Mouse (Mus musculus) cerebellum, adult 18-20 months (tissue): ENCODE results near the gene Kcnk13.

Experiments used
- DNase-seq, 2 experiments: peaks; one replicate each; pipeline ENCODE4 v3.0.0; 2021

The Kcnk13 gene

DNA sequence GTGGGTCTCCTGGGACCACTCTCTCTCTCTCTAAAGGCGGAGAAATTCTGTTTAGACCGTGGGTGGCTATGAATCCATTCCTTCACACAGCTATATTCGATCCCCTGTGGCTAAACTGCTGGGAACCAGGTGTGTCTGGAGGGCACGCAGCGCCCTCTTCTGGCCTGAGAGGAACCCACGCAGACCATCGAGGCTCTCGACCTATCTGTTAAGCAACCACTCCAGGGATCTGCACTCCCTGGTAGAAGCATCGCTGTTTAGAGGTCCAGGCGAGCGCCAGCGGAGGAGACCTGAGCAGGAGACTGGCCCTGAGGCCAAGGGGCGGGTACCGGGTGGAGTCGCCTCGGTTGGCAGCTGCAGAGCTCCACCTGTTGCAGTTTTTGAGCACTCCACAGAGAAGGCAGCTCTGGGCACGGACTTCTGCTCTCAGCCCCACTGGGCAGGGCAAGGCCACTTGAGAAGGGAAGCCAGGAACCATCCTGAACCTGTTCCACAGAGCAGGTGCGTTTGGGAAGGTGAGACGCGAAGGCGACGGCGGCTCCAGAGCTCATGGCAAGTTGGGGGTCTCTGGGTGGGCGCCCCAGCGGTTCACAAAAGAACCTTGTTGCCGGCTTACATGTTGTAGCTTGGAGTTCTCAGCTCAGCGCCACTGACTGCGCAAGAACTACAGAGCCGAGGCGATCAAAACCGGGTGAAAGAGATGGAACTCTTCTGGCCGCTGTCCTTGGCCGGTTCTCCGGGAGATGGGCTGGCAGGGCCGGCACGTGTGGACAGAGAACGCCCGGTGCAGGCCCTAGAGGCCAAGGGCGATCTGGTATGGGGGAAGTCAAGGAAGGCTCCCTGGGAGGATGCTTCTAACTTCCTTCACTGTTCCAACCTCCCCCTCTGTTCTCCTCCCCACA lies at the start of gene Kcnk13:
Kcnk13 (plus strand) TSS at position 199 of the 902 bp plus-strand sequence.
- DNase-seq, result peak; percentile 59 to 70

DNA sequence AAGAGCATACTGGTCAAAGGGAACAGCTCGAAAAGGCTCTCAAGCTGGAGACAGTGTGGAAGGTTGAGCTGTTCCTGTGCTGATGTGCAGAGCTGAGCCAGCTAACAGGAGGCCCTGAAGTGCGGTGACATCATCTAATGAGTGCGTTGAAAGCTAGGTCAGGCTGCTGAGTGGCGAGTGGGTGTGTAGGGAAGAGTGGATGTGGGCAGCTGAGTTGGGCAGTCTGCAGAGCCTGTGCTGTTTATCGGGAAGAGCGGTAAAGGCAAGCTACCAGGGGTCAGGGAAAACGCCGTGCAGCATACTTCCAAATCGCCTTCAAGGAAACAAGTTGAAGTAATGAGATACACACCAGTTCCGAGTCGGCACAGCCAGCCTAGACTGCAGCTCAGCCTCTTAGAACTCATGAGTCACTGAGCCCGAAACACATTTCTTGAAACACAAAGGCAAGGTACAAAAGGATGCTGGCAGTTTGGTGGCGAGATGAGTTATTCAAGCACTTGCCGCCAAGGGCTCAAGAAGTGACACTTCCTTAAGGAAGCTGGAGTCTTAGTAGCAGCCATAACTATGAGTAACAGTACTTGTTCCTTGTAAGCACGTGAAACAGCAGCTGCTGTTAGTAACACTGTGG lies 46.4 kb upstream of the Kcnk13 start:
- no peak for DNase-seq

DNA sequence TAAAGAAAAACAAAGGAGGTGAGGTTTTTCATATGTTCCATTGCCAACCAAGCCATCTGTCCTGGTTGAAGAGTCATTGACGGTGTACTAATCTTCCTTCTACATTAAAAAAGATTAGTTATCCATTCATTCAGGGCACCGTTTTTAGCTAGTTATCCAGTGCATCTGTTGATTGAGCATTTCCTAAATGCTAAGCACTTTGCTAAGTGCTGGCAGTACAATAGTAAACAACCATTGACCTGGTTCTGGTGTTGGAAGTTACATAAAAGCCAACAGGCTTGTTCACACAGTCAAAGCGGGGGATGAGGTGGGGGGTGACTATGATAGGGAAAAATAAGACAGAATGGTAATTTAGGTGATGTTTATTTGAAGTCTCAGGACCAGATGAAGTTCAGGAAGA lies 44.7 kb upstream of the Kcnk13 start:
- DNase-seq, result no peak

DNA sequence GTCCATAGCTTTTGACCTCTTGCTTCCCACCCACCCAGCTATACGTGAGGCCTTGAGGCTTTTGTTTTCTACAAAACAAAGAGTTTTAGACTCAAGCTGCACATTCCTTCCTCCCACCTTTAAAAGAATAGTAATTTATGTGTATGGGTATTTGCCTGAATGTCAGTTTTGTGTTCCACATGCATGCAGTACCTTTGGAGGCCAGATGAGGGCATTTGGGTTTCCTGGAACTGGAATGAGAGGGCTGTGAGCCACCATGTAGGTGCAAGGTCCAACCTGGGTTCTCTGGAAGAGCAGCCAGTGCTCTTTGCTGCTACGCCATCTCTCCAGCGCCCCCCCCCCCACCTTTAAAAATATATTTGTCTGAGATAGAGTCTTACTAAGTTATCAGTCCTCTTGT lies 43.3 kb upstream of the Kcnk13 start:
- DNase-seq, result no peak

DNA sequence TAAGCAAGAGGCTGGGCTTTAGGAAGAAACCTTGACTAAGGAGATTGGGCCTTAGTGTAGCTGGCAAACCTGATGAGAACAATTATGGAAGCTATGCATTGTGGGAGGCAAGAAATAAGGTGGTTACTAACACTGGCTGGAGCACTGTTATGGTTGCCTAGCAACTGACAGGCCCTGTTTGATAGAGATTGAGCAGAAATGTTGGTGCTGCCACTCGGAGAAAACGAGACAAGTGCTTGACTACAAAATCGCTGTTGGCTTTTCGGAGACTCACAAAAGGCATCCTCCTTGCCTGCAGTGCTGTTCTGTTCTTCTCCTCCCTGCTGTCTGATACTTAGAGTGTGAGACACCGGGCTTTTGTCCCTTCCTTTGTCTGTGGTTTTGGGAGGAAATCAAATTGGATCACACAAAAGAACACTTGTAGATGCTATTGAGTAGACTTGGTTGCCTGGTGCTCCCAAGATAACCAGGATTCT lies 41.1 kb upstream of the Kcnk13 start:
- DNase-seq, result no peak

DNA sequence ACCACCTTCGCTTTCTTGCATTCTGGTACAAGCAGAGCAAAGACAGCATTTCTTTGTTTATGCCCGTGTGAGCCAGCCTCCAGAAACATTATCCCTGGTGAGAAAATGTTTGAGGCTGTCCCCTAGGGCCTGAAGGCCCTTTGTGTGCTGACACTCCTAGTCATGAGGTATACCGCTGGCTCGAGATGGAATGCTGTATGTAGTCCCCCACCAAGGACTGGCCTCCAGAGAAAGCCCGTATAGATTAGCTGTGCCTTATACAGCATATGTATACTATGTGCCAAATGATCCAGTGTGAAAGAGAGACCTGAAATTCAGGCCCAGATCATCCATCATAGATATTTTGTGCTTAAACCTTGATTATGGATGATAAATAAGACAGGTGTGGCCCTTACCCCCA lies 40.6 kb upstream of the Kcnk13 start:
- DNase-seq, result no peak

DNA sequence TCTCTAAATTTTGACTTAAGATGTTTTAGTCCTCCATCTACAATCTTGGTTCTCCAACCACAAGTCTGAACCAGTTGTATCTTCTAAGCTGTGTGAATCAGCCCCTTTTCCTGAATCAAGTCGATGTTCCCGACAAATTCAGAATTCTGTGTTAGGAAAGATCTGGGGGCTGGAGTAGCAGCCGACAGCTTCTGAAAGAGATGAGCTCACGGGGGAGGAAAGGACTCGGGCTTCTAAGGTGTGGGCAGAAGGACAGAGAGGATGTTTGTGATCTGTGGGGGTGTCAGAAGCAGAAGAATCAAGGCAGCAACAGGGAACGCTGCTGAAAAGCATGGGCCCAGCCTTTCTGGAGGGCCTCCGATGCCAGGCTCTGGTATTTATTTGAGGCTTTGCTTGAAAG lies 36.0 kb upstream of the Kcnk13 start:
- DNase-seq, result no peak

DNA sequence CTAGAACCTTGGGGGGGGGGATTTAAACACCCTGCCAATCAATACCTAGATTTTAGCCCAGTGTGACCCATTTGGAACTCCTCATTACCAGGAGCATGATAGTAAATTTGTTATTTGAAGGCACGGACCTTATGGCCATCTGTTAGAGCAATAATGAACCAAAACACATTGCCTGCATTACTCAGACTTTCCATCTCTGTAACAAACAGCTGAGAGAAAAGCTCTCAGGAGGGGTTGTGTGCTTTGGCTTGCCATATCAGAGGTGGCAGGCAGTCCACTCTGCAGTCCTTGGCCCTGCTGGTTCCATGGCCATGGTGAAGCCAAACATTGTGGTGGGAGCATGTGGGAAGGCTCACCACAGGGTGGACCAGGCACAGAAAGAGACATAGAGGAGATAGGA lies 35.1 kb upstream of the Kcnk13 start:
- no peak for DNase-seq

DNA sequence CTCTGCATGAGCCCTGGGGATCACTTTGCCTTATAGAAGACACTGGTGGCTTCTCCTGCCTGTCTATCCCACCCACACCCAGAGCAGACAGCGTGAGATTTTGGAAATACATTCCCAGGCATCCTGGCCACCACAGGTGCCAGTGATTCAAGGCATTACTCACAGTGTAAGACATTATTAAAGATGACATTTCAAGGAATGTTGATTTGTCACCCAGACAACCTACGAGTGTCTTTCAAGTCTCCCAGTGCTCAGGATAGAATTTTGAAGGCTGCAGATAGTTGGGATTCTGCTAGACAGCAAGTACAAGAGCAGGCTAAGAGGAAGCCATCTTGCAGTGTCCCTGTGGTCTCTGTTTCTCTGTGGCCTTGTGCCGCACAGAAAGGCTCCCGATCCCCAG lies 32.1 kb upstream of the Kcnk13 start:
- no peak for DNase-seq

DNA sequence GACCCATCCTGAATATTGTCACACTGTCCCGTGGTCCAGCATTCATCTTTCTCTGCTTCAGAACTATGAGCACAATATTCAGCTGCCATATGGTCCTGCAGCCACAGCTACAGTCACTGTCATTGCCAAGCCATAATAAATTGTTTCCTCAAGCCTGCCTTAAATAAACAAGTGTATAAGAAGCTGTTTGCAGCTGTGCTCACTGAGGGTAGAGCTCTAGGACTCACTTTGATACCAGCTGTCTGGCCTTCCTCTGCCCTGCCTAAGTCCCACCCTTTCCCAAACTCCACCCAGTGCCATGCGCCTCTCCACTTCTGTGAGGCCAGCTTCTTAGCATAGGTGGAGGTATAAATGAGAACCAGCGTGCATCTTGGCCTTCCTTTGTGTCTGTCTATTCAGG lies 30.7 kb upstream of the Kcnk13 start:
- no peak for DNase-seq

DNA sequence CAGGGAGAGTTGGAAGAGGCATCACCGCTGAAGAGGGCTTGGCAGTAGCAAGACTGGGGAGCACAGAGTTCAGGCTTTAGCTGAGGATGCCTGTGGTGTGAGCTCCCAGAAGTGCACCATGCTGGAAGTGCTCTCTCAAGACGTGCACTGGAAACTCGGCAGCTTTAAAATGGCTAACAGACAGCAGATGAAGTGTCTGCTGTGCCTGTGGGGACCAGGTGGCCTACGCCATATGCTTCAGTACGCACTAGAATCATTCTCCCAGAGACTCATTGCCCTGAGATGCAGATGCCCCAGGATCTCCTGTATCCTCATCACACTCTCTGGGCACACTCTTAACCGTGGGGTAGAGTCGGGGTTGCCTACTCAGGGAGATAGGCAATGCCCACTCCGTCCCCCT lies 28.9 kb upstream of the Kcnk13 start:
- DNase-seq, result peak in 1 of 2 experiments; percentile 10

DNA sequence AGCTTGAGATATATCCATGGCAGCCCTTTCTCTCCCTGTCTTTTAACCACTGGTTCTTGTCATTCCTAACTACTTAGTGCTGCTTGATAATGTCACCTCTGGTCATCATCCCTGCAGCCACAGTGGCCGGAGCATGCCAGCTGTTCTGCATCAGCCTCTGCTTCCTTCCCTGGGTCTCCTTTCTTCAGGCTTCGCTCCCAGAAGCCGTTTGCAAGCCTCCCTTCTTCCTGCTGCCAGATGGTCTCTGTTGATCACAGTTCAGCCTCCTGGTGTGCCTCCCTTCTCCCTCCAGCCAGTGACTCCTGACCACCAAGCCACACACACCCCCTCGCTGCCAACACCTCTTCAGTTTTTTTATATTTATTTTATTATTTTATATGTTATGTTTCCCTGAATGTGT lies 25.8 kb upstream of the Kcnk13 start:
- no peak for DNase-seq

DNA sequence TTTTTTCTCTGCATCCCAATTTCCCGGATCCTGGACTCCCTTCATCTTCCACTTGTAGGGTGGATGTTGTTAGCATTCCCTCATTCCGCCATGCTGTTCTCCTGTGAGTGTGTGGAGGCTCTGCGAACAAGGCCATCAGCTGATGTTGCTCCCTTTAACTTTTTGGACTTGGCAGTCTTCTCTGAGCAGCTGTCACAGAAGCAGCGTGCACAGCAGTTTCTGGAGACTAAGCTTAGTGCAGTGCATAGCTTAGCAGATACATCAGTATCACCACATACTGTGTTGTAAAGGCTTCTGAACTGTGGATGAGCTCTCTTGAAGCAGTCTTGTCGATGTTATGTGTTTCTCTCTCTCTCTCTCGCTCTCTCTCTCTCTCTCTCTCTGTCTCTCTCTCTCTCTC lies 25.1 kb upstream of the Kcnk13 start:
- DNase-seq, result no peak

DNA sequence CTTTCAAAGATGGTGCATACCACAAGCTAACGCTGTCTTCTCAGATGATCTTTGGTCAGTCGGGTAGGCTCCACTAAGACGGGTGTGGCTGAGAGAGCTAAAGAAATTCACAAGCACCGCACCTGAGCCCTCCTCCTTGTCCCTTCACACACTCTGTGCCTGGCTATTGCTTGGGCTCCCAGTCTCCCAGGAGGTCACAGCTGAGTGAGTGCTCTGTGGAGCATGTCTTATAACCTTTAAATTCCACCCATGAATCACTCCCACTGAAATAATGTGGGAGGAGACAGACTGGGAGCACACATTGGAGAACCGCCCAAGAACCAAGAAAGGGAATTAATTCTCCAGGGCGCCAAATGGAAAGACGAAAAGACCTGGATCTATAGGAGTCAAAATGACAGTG lies 23.6 kb upstream of the Kcnk13 start:
- no peak for DNase-seq

DNA sequence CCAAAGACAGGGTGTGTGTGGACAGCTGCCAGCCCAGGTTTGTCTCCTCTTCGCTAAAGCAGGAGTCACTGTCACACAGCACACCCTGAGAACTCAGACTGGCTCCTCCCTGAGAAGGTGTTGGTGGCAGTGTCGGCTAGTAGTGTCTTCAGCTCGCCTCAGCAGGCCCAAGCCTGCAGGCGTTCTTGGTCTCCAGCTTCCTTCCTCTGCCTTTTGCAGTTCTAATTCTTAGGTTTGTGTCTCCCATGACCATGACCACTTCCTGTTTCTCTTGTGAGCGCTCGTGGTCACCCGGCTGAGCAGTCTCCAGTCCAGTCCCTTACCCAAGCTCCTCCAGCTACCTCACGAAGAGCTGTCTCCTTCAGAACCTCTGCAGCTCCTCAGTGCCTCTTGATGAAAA lies 21.9 kb upstream of the Kcnk13 start:
- DNase-seq, result no peak

DNA sequence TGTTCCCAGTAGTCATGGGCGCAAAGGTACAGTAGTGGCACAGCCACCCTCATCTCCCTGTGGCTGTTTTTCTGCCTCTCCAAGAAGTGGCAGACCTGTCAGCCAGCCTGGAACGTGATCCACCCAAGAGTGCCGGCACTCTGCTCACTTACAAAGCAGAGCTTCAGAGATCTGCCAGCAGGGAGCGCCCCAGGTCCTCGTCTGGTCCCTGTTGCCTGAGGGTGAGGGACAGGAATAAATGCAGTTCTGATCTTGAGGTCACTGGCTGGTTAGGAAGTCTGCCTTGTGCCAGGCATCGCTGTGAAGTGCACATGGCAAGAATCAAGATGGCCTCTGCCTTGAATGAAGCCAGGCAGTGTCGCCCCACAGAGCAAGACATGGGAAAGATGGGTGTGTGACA lies 11.4 kb upstream of the Kcnk13 start:
- DNase-seq, result peak; percentile 46 to 55

DNA sequence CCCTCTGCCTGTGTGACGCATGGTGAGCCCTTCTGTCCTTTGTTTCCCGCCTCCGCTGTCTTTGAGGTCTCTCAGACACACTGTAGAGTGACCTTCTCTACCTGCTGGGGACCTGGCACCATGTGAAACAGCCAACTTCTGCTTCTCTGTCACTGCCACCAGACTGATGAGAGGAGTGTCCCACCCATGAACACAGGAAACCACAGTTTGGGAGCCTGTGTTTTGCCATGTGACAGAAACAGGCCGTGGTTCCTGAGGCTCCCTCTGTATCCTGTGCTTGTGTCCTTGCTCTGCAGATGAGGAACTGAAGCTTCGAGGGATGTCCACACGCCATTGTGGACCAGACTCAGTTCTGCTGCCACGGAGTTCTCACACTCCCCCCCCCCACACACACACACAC lies 7.9 kb upstream of the Kcnk13 start:
- no peak for DNase-seq

DNA sequence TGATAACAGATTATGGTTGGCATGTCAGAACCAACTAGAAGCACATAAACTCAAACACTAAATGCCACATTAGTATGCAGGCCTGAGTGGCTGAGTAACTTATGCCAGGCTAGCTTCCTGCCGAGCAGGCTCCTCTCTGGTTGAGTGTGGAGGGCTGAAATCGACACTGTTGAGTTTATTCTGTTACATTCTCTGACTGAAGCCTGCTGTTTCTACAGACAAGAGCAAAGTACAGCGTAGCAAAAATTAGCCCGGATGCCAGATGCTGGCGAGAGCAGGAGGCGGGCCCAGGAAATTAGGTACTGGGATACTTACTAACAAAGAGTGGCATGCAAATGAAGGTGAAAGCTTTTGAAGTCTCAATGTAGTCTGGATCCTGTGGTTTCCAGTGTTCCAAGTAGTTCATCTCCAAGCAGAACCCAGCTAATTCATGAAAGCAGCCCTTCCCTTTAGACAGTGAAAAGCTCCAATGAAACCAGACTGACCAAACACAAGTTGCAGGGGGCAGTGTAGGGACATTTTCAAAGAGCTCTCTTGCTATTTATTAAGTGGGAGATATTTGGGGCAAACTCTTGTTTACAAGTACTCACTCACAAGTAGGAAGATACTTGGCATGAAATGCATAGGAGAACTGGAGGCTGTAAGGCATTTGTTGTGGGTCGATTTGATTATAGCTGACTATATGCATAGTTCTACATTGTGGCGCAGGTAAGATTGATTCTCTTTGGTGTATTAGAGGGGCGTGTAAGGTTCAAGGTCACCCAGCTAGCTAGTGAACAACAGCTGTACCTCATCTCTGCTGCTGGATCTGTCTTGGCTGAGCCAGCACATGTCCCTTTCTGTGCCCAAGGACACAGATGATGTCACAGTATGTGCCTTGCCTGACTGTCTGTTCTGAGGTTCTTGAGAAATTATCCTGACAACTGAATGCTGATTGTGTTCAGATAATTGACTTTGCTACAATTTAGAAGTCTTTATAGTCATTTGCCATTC lies 5.9 kb upstream of the Kcnk13 start:
- no peak for DNase-seq

DNA sequence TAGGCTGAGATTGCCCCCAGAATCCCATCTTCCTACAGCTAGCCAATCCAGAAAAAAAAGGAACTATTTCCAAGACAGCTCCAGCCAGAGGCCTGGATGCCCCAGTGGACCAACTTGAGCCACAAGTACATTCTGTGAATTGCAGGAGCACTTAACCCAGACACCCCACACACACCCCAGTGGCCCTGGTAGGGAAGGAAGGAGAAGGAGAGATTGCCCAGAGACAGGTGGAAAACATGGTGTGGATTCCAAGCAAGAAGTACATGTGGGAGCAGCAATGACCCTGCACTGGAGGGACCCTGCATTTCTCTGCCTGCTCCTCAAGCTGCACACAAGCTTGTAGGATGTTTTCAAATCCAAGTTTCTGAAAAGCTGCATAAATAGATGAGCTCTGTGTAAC lies 5.0 kb upstream of the Kcnk13 start:
- DNase-seq, result no peak

DNA sequence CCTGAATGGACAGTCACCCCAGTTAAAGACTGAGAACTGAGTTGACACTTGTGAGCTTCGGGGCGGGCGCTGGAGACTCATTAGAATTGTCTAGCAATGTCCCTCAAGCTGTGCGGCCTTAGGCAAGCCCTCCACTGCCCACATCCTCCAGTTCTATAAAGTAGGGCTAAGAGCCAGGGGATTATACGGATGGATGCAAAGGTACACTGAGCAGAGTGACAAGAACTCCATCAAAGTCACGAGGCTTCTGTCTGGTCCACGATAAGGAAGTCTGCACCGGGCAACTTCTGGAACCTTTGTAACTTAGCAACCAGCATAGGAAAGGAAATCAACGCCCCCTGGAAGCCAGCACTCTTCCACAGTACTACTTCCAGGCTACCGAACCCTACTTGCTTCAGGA lies 4.4 kb upstream of the Kcnk13 start:
- no peak for DNase-seq

DNA sequence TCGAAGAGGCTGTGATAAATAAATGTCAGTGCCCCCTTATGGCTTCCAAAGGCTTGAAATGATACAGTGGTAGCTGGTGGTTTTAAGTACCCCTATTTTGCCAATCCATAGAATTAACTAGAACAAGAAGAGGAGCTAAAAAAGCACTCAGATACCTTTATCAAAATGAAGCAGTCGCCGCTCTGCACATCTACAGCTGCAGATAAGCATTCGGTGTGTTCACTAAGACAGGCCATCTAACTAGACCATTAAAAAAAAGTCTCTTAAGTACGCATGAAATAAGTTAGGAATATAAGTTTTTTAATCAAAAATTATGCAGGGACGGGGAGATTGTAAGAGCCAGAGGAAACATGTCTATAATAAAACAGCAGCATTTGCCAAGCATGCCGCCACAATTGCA lies 3.6 kb upstream of the Kcnk13 start:
- DNase-seq, result no peak

DNA sequence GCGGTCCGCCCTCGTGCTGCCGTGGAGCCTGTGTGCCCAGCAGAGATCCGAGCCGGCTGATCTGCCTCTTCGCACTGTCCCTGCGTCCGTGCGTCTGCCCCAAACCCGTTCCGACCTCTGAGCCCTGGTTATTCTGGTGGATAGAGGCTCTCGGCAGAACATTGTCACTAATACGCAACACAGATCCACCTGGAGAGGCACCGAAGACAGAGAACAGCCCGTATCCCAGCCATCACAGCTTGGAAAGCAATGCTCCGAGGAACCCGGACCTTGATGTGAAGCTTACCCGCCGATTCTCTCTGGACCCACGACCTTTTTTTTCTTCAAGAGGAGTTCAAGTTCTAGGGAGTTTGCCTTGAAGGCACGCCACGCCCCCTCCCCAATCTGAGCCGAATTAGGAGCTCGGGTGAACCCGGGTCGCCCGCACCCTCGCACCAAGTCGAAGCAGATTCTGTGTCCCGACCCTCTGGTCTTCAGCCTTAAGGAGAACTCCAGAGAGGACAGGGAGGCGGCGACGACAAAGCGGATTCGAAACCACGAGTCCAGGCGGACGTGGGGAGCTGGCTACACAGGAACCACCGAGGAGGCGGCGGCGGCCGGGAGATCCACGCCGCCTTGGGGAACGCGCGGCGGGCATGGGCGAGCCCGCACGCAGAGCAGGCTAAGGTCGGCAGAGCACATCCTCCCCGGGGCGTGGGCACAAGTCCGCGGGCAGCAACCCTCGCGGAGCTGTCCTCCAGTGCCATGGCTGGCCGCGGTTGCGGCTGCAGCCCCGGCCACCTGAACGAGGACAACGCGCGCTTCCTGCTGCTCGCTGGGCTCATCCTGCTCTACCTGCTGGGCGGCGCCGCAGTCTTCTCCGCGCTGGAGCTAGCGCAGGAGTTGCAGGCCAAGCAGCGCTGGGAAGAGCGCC lies 1.2 kb downstream of the Kcnk13 start:
- DNase-seq, result peak; percentile 17 to 41
